Mouse (Mus musculus): ENCODE measurements around the gene Gm17631.
"Not testable (repeated sequence)": the region's sequence is repeated elsewhere in the genome, so short reads cannot be mapped to it uniquely, and the experiment has no call there.

Gm17631 gene

DNA sequence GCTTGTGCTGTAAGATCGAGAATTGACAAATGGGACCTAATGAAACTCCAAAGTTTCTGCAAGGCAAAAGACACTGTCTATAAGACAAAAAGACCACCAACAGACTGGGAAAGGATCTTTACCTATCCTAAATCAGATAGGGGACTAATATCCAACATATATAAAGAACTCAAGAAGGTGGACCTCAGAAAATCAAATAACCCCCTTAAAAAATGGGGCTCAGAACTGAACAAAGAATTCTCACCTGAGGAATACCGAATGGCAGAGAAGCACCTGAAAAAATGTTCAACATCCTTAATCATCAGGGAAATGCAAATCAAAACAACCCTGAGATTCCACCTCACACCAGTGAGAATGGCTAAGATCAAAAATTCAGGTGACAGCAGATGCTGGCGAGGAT lies at the start of gene Gm17631:
TSS of gene Gm17631 (plus strand) at position 301 of the 400 bp plus-strand sequence.
- DNase-seq: not testable (repeated sequence)

DNA sequence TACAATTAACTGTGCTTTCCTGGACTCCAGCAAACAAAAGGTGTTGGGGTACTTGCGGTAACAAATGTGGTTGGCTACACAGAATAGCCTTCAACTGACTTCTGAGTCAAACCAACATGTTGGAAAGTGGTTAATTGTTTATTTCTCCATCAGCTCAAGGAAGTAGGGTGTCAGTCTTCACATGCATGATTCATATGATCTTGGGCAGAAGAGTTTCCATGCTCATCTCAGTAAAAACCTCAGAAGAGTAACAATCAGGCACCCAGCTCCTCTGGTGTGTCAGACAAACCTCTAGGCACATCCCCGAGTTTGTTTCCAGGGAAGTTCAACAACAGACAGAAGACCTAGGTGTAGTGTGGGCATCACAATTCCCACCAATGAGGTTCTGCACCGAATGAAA lies 44.7 kb upstream of the Gm17631 start:
- DNase-seq: no peak

- no peak for DNase-seq
Observed at GRCm38 (mm10) chr6:129824004-129824403, 38.4 kb upstream of the Gm17631 start.

DNA sequence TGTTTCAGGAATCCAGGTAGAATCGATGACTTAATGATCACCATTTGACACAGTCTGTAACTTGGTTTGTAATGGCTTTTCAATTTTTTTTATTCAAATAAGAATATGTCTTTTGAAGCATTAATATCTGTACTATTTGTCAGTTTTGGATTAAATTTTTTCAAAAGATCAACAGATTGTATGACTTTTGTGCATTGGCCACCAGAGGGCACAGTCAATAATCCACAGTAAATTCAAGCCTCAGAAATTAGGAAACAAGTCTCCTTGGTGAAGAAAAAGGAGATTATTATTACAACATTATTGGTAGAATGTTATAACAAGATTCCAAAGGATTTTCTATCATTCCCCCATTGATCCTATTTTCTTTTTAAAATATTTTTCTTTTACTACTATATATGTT lies 36.9 kb upstream of the Gm17631 start:
- DNase-seq: no peak

DNA sequence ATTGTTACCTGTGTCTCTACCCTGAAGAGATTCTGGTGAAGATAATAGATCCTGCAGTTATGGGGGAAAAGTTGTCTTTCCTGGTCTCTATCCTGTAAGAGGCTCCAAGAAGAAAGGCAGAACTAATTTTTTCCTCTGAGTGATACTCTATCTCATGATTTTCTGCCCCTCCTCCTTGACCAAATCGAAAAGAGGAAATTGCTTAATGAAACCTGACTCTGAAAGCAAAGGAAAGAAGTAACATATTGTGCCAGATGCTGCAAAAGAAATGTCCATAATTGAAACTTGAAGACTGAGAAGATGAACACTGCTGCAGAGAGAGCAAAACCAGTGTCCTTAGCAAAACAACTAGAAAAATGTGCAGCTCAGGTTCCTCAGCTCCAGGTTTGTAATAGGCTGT lies 14.1 kb downstream of the Gm17631 start, which contains the start of gene Klra17:
TSS of gene Klra17 (minus strand) at position 124 of the 400 bp plus-strand sequence.
- DNase-seq: no peak

GRCm38 (mm10) chr6:129882525-129882924 lies 20.1 kb downstream of the Gm17631 start:
- DNase-seq: no peak
